Mouse (Mus musculus) olfactory bulb, adult 2 months (tissue): ENCODE measurements around the gene Nrxn2. TPM values are rescaled to one million over a fixed set of nuclear protein-coding genes. Genes with fewer than 3 reads are reported as not detected.
A peak's percentile ranks its signal among the peaks of the same experiment; 100 is the strongest.

Experiments
- H3K27ac ChIP-seq: fragments of 200-500 bp; 2 replicates; pipeline ENCODE4 v1.5.1; 2012; ENCODE audit warnings: low read depth, low read length; ENCODE audit not compliant: insufficient read depth
- H3K4me1 ChIP-seq: fragments of 200-500 bp; 2 replicates; pipeline ENCODE4 v1.6.1; 2012; ENCODE audit warnings: low read length; ENCODE audit not compliant: control insufficient read depth, insufficient read depth
- H3K4me3 ChIP-seq: fragments of 200-500 bp; 2 replicates; pipeline ENCODE4 v1.5.1; 2012; ENCODE audit warnings: mild to moderate bottlenecking, low read depth, low read length, moderate library complexity; ENCODE audit not compliant: insufficient read depth
- CTCF ChIP-seq: fragments of 200-500 bp; IDR thresholded peaks from 2 replicates; pipeline ENCODE4 v1.5.1; 2012; ENCODE audit warnings: low read depth, mild to moderate bottlenecking, low read length, moderate library complexity; ENCODE audit not compliant: insufficient read depth
- POLR2A ChIP-seq: fragments of 200-500 bp; IDR thresholded peaks from 2 replicates; pipeline ENCODE4 v1.6.1; 2012; ENCODE audit warnings: mild to moderate bottlenecking, low read depth, low read length, moderate library complexity; ENCODE audit not compliant: insufficient read depth
- WGBS: fragments of 180-500 bp; shearing (Covaris S2); methylation state at CpG from one replicate; pipeline ENCODE4 v1.1.7; 2018; 5-methylcytosine and 5-hydroxymethylcytosine counted together
- polyA plus RNA-seq: library from polyadenylated mRNA; stranded (reverse); fragments of >200 nt; gene quantifications from 2 replicates; pipeline ENCODE4 v1.2.4, GENCODE M21; 2012; ENCODE audit warnings: low replicate concordance; ENCODE audit not compliant: missing spikeins, insufficient read depth, insufficient read length

Gene Nrxn2
- polyA plus RNA-seq, 1 experiment = 263 TPM

DNA sequence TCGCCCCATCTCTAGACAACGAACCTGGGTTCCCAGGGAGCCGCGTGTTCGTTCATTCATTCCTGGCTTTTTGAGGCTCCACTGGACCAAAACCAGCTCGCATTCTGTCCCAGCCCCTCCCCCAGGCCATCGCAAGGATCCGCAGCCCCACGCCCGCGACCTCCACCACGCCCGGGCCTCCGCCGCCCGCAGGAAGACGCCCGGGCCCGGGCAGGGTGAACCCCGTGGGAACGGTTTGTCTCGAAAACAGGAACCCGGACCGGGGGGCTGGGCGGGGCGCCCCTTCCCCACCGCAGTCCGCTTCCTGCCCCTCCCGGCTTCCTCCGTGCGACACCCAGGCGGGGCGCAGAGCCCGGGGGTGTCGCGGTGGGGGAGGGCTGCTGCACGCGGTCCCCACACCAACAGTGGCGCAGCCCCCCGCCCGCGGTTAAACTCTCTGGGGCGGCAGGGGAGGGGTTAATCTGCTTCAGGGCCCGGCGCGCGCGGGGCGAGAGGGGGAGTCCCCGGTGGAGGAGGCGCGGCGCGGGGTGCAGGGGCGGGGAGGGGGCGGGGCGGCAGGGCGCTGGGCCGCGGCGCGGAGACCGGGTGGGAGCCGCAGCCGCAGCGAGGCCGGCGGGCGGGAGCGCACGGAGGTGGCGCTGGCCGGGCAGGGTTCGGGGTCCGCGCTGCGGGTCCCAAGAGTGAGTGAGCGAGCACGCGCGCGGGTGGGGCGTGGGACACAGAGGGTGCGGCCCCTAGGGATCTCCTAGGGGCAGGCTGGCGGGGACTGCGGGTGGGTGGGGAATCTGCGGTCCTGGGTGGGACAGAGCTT lies 19.0 kb upstream of the Nrxn2 start, which contains the start of gene Rasgrp2:
Gene Rasgrp2, plus strand, starts transcription at position 56 of the 811 bp plus-strand sequence.
- Histone ChIP-seq H3K4me1 (peaks cover 50% of the 10 kb centered on the region), H3K4me3 (peak within 1 kb of the TSS; percentile 64), H3K27ac (peak within 1 kb of the TSS; percentile 9; the same call in 1 of the 2 replicates)
- WGBS = 1% methylated on average over 82 of the region's 87 CpGs
- TF ChIP-seq POLR2A = no peak
- TF ChIP-seq CTCF = no peak

DNA sequence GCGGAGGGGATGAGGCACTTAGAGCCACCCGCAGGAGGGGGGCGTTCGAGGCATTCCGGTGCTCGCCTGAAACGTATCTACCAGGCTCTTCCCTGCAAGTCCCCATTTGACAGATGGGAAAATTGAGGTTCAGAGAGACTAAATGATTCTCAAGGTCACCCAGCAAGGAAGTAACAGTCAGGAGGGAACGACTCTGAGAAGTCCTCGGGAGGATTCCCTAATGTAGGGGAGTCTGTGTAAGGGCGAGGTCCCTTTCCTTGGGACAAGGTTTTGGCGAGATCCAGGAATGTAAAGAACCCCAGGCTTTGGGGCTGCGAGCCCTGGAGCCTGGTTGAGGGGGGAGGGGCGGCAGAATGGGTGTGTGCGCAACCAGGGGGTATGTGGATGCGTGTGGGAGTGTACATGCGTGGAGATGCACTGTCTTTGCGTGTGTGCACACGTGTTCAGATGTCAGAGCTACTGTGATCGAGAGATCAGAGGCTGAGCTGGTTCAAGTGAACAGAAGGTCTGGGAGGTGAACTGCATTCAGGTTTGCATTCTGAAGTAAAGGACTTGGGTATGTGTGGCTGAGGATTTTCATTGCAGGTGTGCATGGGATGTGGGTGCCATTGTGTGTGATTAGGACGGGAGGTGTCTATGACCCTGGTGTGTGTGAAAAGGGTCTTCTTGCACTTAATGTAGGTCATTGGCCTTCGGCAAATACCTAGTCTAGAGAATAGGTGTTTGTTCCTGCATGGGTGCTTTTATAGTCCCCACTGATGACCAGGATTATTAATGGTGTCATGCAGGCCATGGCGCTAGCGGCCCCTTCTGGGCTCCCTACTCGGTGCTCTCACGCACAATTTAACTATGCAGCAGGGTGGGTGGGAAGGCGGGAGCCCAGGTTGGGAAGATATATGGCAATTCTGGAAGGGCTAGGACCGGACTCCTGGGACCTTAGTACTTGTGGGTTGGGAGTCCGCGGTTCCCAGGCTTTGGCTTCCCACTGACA lies 18.1 kb upstream of the Nrxn2 start:
- WGBS = 4% methylated on average over 29 of the region's 29 CpGs
- TF ChIP-seq POLR2A (no peak), CTCF (no peak)
- peaks cover 57% of the 10 kb centered on the region for H3K4me1 ChIP-seq
- H3K27ac ChIP-seq = peak overlapping the region; percentile 9
- peak overlapping the region; percentile 64 for H3K4me3 ChIP-seq

DNA sequence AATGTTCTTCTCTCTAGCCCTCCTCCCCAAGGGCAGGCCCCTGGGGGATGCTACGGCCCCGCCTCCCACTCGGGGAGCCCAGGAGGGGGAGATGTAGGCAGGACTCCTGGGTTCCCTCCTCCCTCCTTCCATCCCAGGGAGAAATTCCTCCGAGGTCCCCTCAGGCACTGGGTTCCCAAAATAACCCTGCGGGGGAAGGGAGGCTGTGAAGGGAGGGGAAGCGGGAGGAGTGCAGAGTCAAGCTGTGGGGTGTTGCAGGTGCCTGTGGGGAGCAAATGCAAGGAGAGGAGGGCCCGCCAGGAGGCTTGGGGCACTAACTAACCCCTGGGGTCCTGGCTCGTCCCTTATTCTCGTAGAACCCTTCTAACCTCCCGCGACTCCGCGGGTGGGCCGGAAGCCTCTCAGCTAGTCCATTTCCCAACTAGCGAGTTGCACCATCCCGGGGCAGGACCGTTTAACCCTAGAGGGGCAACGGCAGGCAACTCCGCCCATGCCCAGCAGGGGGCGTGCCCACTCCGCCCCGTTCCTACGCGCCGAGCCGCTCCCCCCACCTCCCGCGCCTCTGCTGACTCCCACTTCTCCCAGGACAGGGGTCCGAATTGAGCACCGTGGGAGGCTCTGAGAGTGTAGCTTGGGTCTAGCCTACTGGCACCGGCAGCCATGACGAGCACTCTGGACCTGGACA lies 17.3 kb upstream of the Nrxn2 start:
- H3K4me3 ChIP-seq = peak overlapping the region; percentile 64
- peaks cover 59% of the 10 kb centered on the region for H3K4me1 ChIP-seq
- TF ChIP-seq CTCF (peak; percentile 78), POLR2A (no peak)
- H3K27ac ChIP-seq = peak overlapping the region; percentile 9; the same call in 1 of the 2 replicates
- WGBS = 1% methylated on average over 32 of the region's 32 CpGs

DNA sequence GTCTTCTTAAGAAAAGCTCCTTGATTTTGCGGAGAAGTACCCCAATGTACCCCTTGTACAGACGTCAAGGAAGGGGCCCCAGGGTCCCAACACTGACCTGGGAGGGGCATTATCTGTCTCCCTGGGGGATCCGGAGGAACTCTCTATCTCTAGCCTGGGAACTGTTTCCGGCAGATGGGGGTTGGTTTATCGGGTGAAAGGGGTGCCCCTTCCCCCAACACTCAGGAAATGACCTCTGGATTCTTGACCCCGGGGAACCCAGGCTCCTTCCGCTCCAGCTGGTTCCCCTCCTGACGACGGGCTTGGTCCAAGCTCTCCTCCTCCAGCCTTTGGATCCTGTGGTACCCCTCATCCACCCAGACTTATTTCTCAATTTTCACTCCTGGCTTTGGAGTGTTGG lies 16.6 kb upstream of the Nrxn2 start:
- Histone ChIP-seq H3K4me3 (peak overlapping the region; percentile 64), H3K4me1 (peaks cover 63% of the 10 kb centered on the region), H3K27ac (no peak overlapping the region)
- TF ChIP-seq CTCF = no peak
- TF ChIP-seq POLR2A = no peak
- 30% methylated on average over 9 of the region's 9 CpGs for WGBS

DNA sequence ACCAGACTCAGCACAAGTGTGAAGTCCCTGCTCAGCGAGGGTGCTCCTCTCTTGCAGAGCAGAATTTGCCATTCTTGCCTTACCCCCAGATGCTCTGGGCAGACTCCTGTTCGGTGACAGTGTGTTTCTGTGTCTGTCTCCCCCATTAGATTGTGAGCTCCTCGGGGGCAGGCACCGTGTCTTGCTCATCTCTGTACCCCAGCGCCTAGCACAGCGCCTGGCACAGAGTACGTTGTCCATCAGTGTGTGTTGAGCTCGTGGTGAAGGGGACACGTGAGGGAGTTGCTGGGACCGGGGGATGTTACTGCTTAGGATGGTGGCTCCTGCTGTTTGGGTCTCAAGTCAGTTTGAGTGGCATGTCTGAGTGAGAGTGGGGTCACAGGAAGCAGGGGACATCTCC lies 14.7 kb upstream of the Nrxn2 start:
- peaks cover 68% of the 10 kb centered on the region for H3K4me1 ChIP-seq
- WGBS = 75% methylated on average over 10 of the region's 10 CpGs
- no peak overlapping the region for H3K27ac ChIP-seq
- H3K4me3 ChIP-seq = no peak overlapping the region
- TF ChIP-seq CTCF = no peak
- TF ChIP-seq POLR2A = no peak

DNA sequence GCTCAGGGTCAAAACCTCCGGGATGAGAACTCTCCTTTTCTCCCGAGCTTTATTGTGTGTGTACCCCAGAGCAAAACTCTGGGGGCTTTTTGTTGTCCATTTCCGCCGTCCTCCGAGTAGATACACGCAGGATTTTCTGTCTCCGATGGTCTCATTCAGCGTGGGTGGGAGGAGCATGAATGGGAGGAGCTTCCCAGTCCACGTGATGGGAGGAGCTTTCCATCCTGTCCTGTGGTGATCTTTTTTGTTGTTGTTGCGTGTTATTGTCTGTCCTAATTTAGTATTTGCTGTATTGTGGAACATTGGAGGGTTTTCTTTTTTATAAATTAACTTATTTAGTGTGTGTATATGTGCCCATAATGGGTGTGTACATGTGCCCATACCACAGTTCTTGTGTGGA lies 13.1 kb upstream of the Nrxn2 start:
- Histone ChIP-seq H3K27ac (no peak overlapping the region), H3K4me3 (no peak overlapping the region), H3K4me1 (peaks cover 59% of the 10 kb centered on the region)
- no peak for TF ChIP-seq CTCF
- no peak for TF ChIP-seq POLR2A
- 71% methylated on average over 10 of the region's 10 CpGs for WGBS

DNA sequence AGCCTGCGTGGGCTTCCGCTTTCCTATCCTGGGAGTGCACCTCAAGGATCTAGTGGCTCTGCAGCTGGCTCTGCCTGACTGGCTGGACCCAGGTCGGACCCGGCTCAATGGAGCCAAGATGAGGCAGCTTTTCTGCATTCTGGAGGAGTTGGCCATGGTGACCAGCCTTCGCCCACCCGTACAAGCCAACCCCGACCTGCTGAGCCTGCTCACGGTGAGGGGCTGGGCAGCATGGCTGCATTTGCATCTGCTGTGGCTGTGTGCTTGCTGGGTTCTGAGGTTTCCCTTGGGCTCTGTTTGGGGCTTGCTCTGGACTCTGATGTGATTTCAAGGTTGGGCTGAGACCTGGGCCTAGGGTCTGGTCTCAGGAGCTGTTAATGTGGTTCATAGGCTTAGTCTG lies 11.4 kb upstream of the Nrxn2 start:
- TF ChIP-seq CTCF (no peak), POLR2A (no peak)
- Histone ChIP-seq H3K4me1 (peaks cover 44% of the 10 kb centered on the region), H3K27ac (no peak overlapping the region), H3K4me3 (no peak overlapping the region)
- WGBS = 74% methylated on average over 8 of the region's 8 CpGs

DNA sequence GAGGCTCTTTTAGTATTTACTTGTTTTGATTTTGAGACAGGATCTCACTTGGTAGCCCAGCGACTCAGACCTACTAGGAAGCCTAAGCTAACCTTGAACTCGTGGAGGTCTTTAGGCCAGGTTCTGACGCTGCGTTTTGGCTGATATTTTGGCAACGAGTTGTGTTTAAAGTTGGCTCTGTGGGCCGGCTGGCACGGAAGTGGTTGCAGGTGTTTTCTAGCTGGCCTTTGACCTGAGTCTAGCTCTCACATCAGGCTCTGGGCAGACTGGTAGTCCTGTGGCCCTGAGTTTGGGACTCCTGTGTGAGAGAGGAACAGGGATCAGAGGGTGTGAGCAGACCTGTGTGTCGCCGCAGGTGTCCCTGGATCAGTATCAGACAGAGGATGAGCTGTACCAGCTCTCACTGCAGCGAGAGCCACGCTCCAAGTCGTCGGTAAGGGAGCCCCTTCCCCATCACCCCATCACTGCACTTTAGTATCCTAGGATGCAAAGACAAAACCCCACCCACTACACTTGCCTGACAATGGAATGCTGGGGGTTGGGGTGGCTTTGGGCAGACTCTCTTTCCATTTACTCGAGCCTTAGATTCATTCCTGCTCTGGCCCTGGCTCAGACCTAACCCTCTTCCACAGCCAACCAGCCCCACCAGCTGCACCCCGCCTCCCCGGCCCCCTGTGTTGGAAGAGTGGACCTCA lies 10.6 kb upstream of the Nrxn2 start:
- no peak overlapping the region for H3K4me3 ChIP-seq
- H3K27ac ChIP-seq = no peak overlapping the region
- 63% methylated on average over 16 of the region's 16 CpGs for WGBS
- TF ChIP-seq POLR2A (no peak), CTCF (no peak)
- H3K4me1 ChIP-seq = peaks cover 39% of the 10 kb centered on the region
